Mouse (Mus musculus): Measurements from ENCODE around the gene Tshr. TPM values are rescaled to one million over a fixed set of nuclear protein-coding genes. Genes with fewer than 3 reads are reported as not detected.
"Not testable (repeated sequence)": the region's sequence is repeated elsewhere in the genome, so short reads cannot be mapped to it uniquely, and the experiment has no call there.

The Tshr gene
- total RNA-seq, 2 experiments from 2014 or later, result 0.25 to 0.75 TPM

DNA sequence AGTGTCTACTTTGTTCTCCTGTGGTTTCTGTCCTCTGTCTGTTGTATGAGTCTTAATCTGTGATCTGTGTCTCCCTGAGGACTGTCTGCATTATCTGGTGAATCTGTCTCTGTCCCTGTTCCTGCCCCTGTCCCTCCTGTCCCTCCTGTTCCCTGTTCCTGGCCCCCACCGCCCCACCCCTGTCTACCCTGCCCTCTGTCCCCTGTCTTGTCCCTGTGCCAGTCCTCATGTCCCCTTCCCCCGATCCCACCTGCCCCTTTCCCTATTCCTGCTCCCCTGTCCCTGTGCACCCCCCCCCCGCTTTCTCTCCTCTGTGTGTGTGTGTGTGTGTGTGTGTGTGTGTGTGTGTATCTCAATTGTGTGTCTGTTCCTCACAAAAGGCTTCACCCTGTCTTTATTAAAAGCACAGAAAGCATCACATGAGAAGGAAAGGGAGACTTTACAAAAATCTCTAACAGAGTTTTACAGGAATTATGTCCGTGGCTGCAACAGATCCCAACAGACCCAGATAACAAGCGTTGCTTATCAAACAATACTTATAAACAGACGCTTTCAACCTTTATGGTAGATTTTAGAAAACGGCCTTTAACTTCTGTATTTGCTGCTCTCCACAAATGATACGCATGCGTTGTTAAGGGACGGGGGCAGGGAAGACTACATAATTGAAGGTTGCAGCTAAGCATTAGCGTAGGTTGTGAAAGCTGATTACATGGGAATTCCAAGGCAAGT, 111.3 kb downstream of the Tshr start:
- DNase-seq (ENCODE audit: low spot score in 2 of 2), result no peak

DNA sequence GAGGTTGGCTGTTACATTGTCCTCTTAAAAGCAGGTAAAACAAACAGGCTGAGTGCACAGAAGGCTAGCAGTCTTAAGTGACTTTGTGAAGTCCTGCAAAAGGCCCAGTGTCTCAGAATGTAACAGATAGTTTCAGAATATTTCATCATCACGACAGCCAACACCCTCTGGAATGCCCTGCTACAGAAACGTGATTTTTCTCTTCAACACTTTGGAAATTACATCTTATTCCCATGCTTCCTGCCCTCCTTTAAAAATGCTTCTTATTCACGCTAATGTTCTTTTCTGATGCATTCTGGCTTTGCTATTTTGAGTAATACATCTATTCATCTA, 111.8 kb downstream of the Tshr start:
- no peak for DNase-seq (ENCODE audit: low spot score in 2 of 2)

DNA sequence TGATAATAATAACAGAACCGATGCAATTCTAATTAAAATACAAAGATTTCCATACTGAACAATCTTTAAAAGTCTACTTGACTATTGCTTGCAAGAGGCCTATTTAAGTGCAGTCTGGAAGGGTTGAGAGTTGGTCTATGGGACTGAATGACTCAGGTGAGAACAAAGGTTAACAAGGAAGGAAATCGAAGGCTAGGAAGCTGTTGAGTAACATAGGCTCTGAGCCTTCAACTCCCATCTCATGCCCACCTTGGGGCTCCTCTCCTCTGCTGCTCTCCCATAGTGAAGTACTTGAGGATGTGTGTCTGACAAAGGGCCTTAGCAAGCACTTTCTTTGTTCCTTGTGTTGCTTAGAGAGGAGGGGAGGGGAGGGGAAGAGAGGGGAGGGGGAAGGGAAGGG, 116.1 kb downstream of the Tshr start:
- DNase-seq (ENCODE audit: low spot score in 2 of 2), result no peak

GRCm38 (mm10) chr12:91511766-91512165, 127.4 kb downstream of the Tshr start:
- DNase-seq (ENCODE audit: low spot score in 2 of 2), result peak in 1 of 2 experiments; percentile 29

DNA sequence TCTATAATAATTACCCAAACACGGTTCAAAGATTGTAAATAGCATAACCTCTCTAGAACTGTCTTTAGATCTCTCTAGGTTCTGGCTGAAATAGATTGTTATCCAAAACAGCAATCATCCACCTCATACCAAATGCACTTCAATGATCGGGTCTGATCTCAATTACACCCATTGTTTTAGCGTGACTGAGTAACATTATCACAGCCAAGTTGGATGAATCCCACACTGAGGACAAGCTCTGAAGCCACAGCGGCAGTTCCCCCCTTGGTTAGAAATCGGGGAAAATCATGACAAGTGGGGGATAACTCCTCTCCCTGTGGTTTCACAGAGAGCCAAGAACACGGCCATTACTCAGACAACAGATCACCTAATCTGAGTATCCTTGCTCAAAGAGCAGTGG, 129.6 kb downstream of the Tshr start:
- no peak for DNase-seq (ENCODE audit: low spot score in 2 of 2)

GRCm38 (mm10) chr12:91517808-91518207, 133.4 kb downstream of the Tshr start:
- no peak for DNase-seq (ENCODE audit: low spot score in 2 of 2)

DNA sequence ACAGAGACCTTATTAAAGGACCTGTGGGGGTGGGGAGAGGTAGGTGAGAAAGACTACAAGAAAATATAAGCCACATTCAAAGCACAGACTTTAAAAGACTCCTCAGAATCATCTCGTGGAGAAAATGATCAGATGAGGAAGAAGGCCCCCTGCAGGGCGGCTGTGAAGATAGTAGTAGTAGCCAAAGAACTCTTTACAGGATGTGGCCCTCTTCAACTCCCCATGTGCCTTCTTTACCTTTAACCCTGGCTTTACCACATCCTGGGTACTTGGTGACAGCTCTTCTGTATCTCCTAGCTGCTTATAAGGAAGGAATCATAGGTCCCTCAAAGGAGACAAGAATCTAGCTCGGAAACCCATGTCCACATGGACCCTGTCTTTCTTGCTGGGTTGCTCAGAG, 139.3 kb downstream of the Tshr start:
- no peak for DNase-seq (ENCODE audit: low spot score in 2 of 2)

DNA sequence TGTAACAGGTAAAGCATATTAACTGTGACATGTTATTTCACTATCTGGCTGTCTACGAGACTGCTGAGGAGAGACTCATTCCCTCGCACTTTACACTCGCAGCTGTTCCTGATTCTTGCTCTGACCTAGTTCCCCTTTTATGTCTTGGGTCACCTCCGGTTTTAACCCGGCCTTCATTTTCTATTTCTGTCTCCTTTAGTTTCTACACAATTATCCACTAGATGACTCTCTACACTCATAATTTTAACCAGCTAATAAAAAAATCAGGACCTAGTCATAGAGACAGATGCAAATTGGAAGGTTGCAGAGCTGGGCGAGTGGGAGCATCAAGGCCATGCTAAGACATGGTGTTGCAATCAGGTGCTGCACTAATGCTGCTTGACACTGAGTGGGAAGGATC, 150.2 kb downstream of the Tshr start:
- DNase-seq (ENCODE audit: low spot score in 2 of 2), result no peak

- DNase-seq (ENCODE audit: low spot score in 2 of 2), result no peak
These were observed 155.8 kb downstream of the Tshr start for GRCm38 (mm10) chr12:91540202-91540601.

DNA sequence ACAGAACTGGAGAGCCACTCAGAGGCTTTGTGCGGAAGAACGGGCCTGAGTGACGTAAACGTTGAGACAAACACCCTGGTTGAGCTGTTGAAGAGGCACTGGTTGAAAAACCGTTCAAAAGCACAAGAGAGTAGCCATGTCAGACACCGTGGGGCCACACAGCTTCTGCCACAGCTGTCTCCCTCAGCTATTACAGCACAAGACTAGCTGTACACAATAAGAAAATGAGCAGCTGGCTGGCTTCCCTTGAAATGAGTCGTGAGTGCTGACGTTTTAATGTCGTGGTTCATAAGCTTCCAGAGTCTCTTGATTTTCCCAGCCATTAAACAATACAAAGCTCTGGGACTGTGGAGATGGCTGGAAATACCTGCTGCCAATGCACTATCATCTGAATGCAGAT, 165.1 kb downstream of the Tshr start:
- DNase-seq (ENCODE audit: low spot score in 2 of 2), result no peak

GRCm38 (mm10) chr12:91551773-91552526, 167.6 kb downstream of the Tshr start:
- peak; percentile 76 to 80 for DNase-seq (ENCODE audit: low spot score in 2 of 2)

DNA sequence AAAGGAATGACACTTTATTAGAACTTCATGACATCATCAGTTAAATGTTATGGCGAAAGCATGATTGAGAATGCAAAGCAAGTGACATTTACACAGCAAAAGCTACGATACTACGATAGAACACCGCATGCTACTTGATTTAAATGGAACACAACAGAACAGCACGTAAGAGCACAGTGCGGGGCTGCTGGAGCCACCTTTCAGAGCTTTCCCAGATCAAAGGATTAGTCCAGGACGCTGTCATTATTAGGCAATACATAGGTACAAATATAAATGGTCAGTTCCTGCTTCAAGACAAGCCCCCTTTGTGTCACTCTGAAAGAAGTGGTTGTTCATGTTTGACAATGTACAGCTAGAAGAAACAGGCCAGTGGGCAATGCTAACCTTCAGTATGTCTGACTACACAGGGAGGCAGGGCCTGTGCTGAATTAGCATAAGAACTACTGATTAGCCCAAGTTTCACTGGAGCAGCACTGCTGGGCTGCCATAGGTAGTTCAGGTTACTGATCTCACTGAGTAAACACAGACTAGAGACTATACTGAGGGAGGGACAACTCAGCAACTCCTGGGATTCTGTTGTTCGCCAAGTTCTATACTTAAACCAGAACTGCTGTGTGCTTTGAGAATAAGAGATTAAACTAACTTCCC, 173.1 kb downstream of the Tshr start:
- DNase-seq (ENCODE audit: low spot score in 2 of 2), result not testable (repeated sequence)

- not testable (repeated sequence) for DNase-seq (ENCODE audit: low spot score in 2 of 2)
These were observed 173.8 kb downstream of the Tshr start for GRCm38 (mm10) chr12:91558152-91558551.

DNA sequence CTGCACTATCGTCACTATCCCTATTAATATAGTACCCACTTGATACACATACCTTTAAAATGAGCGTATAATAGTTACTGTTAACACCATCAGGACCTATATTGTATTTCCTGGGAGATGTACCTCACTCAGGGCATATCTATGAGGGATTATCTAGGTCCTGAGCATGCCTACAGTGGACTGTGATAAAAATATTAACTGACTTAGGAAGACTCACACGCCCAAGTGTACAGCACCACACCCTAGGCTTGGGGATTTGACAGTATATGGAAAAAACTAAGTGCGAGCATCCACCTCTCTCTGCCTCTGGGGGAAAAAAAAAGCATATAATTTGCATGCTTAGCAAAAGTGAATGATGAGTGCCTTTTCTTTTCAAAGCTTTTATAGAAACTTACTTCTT, 182.8 kb downstream of the Tshr start:
- DNase-seq (ENCODE audit: low spot score in 2 of 2), result no peak

DNA sequence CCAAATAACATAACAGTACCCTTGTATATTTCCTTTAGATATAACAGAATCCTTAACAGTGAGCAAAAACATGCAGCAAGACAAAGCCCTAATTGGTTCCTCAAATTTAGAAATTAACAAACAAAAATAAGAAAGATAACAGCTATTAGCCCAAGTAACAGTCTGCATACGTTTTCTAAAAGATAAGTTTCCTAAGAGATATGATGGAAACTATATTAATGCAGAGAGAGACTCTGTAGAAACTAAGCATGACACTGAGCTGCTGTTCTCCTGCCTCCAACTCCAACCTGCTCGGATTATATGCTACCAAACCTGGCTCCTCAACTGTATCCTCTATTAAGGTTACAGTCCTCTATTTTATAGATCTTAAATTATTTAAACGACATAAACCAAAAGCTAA, 184.9 kb downstream of the Tshr start:
- no peak for DNase-seq (ENCODE audit: low spot score in 2 of 2)

- no peak for DNase-seq (ENCODE audit: low spot score in 2 of 2)
These were observed 187.3 kb downstream of the Tshr start for GRCm38 (mm10) chr12:91571708-91572107.

- no peak for DNase-seq (ENCODE audit: low spot score in 2 of 2)
These were observed 195.3 kb downstream of the Tshr start for GRCm38 (mm10) chr12:91579665-91580064.

DNA sequence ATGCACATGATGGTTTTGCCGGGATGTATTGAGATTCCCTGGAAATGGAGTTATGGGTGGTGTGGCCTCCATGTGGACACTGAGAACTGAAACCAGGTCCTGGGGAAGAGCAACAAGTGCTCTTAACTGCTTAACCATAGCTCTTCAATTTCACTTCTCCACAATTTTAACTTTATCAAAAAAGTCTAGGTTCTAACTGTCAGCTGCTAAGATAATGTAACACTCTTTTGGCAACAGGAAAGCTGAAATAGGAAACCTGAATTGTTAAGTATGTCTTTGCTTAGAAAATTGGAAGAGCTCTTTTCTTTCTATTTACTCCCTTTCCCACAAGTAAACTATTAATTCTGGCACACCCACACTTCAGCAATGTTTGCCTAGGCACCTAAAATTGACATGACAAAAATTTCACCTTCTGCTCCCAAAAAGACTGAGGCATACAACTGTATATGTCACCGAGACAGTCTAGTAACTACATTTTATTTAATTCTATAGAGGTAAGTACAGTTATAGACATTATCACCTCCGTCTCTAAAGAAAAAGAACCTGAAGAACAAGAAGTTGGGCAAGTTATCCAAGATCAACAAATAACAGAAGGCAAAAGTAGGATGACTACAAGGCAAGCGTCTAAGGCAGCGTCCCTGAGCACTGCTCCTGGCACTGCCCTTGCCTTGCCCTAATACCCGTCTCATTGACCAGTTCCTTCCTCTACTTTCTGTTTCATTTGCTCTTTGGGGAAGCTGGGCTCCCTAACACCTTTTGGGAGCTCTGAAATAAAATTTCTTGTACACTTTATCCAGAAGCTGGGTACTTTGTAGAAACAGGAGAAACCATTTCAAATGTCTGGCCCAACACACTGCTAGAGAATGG, 197.1 kb downstream of the Tshr start:
- DNase-seq (ENCODE audit: low spot score in 2 of 2), result no peak

DNA sequence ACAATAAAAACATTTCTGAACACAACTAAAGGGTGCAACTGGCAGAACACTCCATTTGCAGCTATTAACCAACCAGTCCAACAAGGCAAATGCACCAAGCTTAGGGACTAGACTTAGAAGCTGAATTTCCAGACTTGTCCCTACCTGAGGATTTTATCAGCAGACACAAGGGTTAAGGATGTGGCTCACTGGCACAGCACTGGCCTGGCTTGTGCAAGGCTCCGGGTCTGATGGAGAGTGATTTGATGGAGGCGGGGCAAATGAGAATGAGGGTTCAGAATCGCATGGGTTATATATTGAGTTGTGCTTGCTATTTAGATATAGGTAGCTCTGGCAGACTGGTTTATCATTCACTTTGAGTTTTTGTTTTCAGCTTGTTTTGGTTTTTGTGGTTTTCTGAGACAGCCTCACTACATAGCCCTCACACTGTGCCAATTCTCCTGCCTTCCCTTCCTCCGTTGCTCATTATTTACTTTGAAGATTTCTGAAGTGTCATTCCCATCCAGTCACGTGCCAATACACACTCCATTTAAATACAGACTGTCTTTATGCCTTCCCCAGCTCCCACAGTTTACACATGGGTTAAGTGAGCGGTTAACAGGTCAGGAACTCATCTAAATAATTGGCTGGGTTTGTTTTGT, 198.1 kb downstream of the Tshr start:
- no peak for DNase-seq (ENCODE audit: low spot score in 2 of 2)

GRCm38 (mm10) chr12:91583409-91583808, 199.0 kb downstream of the Tshr start:
- DNase-seq (ENCODE audit: low spot score in 2 of 2), result no peak

- DNase-seq (ENCODE audit: low spot score in 2 of 2), result no peak
These were observed 200.8 kb downstream of the Tshr start for GRCm38 (mm10) chr12:91585206-91585605.
